In genomic region chr9:40631101-40631500, GRCm38 (mm10) we compare ENCODE assay signal across 20 mouse cellular contexts. TPM values are rescaled to one million over a fixed set of nuclear protein-coding genes. Genes with fewer than 3 reads are reported as not detected.
DNase-seq lines count a peak whose midpoint lies in the region; ATAC-seq and TF ChIP-seq lines count a peak whose summit lies in the region.
"Had no signal": no experiment of that assay in that cellular context is flagged by ENCODE, and none has a peak within 500 bp of the region (broad histone marks: within the 10 kb centered on the region; RNA-seq: fewer than 3 reads in every experiment).

No protein-coding gene starts in this region.

- peaks cover 4% of the 10 kb centered on the region; the same call in 1 of the 2 replicates for H3K27me3 ChIP-seq in hindbrain, embryonic 10.5 days (ENCODE audit: insufficient read depth, poor library complexity, severe bottlenecking)
- no peaks in the 10 kb centered on the region for H3K27me3 ChIP-seq in hindbrain, postnatal 0 days (ENCODE audit: insufficient read depth, low read length)
- H3K27me3 ChIP-seq in lung, embryonic 14.5 days (ENCODE audit: insufficient read depth, low read length), result no peaks in the 10 kb centered on the region
- no peaks in the 10 kb centered on the region for H3K27me3 ChIP-seq in midbrain, embryonic 13.5 days
- H3K27me3 ChIP-seq: embryonic facial prominence, embryonic 12.5 days; forebrain, embryonic 12.5 days; Patski had no signal

- TF ChIP-seq CTCF in hindbrain, postnatal 0 days (IDR thresholded peaks at IDR 0.05; ENCODE audit: low read depth), result no peak
- TF ChIP-seq CTCF in lung, embryonic 14.5 days (IDR thresholded peaks at IDR 0.05; ENCODE audit: low read depth), result no peak

- no peak for ATAC-seq in hindbrain, postnatal 0 days
- ATAC-seq in lung, embryonic 14.5 days (ENCODE audit: insufficient read depth), result no peak
- ATAC-seq in midbrain, embryonic 13.5 days, result no peak
- ATAC-seq: CD4-positive, CD25-positive, alpha-beta regulatory T cell, adult 4 months; Patski had no signal

- no peak for DNase-seq in hindbrain, embryonic 10.5 days (ENCODE audit: low spot score)
- no peak for DNase-seq in hindbrain, postnatal 0 days (ENCODE audit: low spot score)
- DNase-seq in lung, embryonic 14.5 days, result peak; percentile 34
- DNase-seq in lung, postnatal 4 days, result no peak
- DNase-seq in brain, adult 2 months (ENCODE audit: low read depth, low spot score), result peak; percentile 79
- peak; percentile 47 for DNase-seq in skeletal muscle tissue, adult 2 months (ENCODE audit: low read depth, low spot score)
- no peak for DNase-seq in cerebellum, postnatal 25 days
- DNase-seq: thymus, postnatal 14 days had no signal

- no peaks in the 10 kb centered on the region for H3K36me3 ChIP-seq in hindbrain, embryonic 10.5 days
- H3K36me3 ChIP-seq in hindbrain, postnatal 0 days (ENCODE audit: insufficient read depth, low read length), result no peaks in the 10 kb centered on the region
- H3K36me3 ChIP-seq in lung, embryonic 14.5 days (ENCODE audit: insufficient read depth), result no peaks in the 10 kb centered on the region
- H3K36me3 ChIP-seq in midbrain, embryonic 13.5 days, result no peaks in the 10 kb centered on the region
- H3K36me3 ChIP-seq: embryonic facial prominence, embryonic 12.5 days; forebrain, embryonic 12.5 days; limb, embryonic 10.5 days had no signal

- no peak overlapping the region for H3K4me3 ChIP-seq in hindbrain, embryonic 10.5 days
- H3K4me3 ChIP-seq in hindbrain, postnatal 0 days (ENCODE audit: low read length), result no peak overlapping the region
- H3K4me3 ChIP-seq in lung, embryonic 14.5 days (ENCODE audit: low read depth, low read length), result no peak overlapping the region
- no peak overlapping the region for H3K4me3 ChIP-seq in midbrain, embryonic 13.5 days (replicated peaks)
- H3K4me3 ChIP-seq: embryonic facial prominence, embryonic 12.5 days; forebrain, embryonic 12.5 days; limb, embryonic 10.5 days had no signal

- H3K4me2 ChIP-seq in hindbrain, postnatal 0 days (ENCODE audit: low read depth, low read length), result no peak overlapping the region
- no peak overlapping the region for H3K4me2 ChIP-seq in lung, embryonic 14.5 days
- no peak overlapping the region for H3K4me2 ChIP-seq in midbrain, embryonic 13.5 days (replicated peaks)
- H3K4me2 ChIP-seq: embryonic facial prominence, embryonic 12.5 days; forebrain, embryonic 12.5 days had no signal

- no peak overlapping the region for H3K9ac ChIP-seq in hindbrain, postnatal 0 days (replicated peaks; ENCODE audit: low read length)
- no peak overlapping the region for H3K9ac ChIP-seq in lung, embryonic 14.5 days
- H3K9ac ChIP-seq in midbrain, embryonic 13.5 days (replicated peaks), result no peak overlapping the region
- H3K9ac ChIP-seq: embryonic facial prominence, embryonic 12.5 days; forebrain, embryonic 12.5 days had no signal

- H3K4me1 ChIP-seq in hindbrain, embryonic 10.5 days (replicated peaks), result peaks cover 41% of the 10 kb centered on the region
- H3K4me1 ChIP-seq in hindbrain, postnatal 0 days (ENCODE audit: insufficient read depth, low read length), result no peaks in the 10 kb centered on the region
- no peaks in the 10 kb centered on the region for H3K4me1 ChIP-seq in lung, embryonic 14.5 days (ENCODE audit: insufficient read depth)
- peaks cover 32% of the 10 kb centered on the region for H3K4me1 ChIP-seq in midbrain, embryonic 13.5 days (replicated peaks)

- H3K9me3 ChIP-seq in hindbrain, embryonic 10.5 days, result no peaks in the 10 kb centered on the region
- H3K9me3 ChIP-seq in hindbrain, postnatal 0 days (ENCODE audit: low read length), result no peaks in the 10 kb centered on the region
- H3K9me3 ChIP-seq in lung, embryonic 14.5 days (ENCODE audit: low read depth, low read length), result no peaks in the 10 kb centered on the region
- H3K9me3 ChIP-seq in midbrain, embryonic 13.5 days, result no peaks in the 10 kb centered on the region
- H3K9me3 ChIP-seq: embryonic facial prominence, embryonic 12.5 days; forebrain, embryonic 12.5 days; limb, embryonic 10.5 days had no signal

- H3K27ac ChIP-seq in hindbrain, embryonic 10.5 days, result peak overlapping the region; percentile 26; the same call in 1 of the 2 replicates
- H3K27ac ChIP-seq in hindbrain, postnatal 0 days, result no peak overlapping the region
- no peak overlapping the region for H3K27ac ChIP-seq in lung, embryonic 14.5 days (ENCODE audit: low read depth)
- H3K27ac ChIP-seq in midbrain, embryonic 13.5 days, result no peak overlapping the region
- H3K27ac ChIP-seq: embryonic facial prominence, embryonic 12.5 days; forebrain, embryonic 12.5 days; limb, embryonic 10.5 days had no signal

- 65% methylated on average over 6 of the region's 6 CpGs for WGBS in hindbrain, embryonic 10.5 days
- WGBS in hindbrain, postnatal 0 days, result 71% methylated on average over 6 of the region's 6 CpGs
- 43% methylated on average over 6 of the region's 6 CpGs for WGBS in lung, embryonic 14.5 days
- WGBS in midbrain, embryonic 13.5 days, result 76% methylated on average over 6 of the region's 6 CpGs

RNA-seq across cellular contexts. Expression of gene Gm21915, which starts 39.3 kb away (rescaled TPM):
- polyA plus RNA-seq in hindbrain, embryonic 10.5 days (2016; fragmentation: Nextera tagmentation; extraction: Ambion mirVana), result not detected in 2 replicates
- total RNA-seq in hindbrain, postnatal 0 days (2014; rRNA removed), result not detected in 2 replicates
- not detected in 2 replicates for polyA plus RNA-seq in hindbrain, postnatal 0 days (2015; fragmentation: Nextera tagmentation; extraction: Ambion mirVana)
- polyA plus RNA-seq in lung, embryonic 14.5 days (2014; fragmentation: Nextera tagmentation; extraction: Ambion mirVana), result not detected in 2 replicates
- not detected in 2 replicates for polyA plus RNA-seq in midbrain, embryonic 13.5 days (2015; fragmentation: Nextera tagmentation; extraction: Ambion mirVana)
- total RNA-seq: adrenal gland, adult 18-20 months; gastrocnemius, postnatal 4 days; layer of hippocampus, adult 8-10 months had no signal
- polyA plus RNA-seq: CD4-positive, CD25-positive, alpha-beta regulatory T cell, adult 4 months; embryonic facial prominence, embryonic 12.5 days; forebrain, embryonic 12.5 days; heart, postnatal 0 days; limb, embryonic 10.5 days; lung, embryonic 16.5 days; Patski; spleen, adult 2 months had no signal

RNA-seq across cellular contexts. Expression of gene Clmp, which starts 54.7 kb away (rescaled TPM):
- 33.7 and 37.0 TPM in 2 replicates for polyA plus RNA-seq in hindbrain, embryonic 10.5 days (2016; fragmentation: Nextera tagmentation; extraction: Ambion mirVana)
- 66.0 and 79.5 TPM in 2 replicates for total RNA-seq in hindbrain, postnatal 0 days (2014; rRNA removed)
- polyA plus RNA-seq in hindbrain, postnatal 0 days (2015; fragmentation: Nextera tagmentation; extraction: Ambion mirVana), result 42.3 and 43.3 TPM in 2 replicates
- 20.6 TPM in 2 replicates for polyA plus RNA-seq in lung, embryonic 14.5 days (2014; fragmentation: Nextera tagmentation; extraction: Ambion mirVana)
- 43.6 and 45.8 TPM in 2 replicates for polyA plus RNA-seq in midbrain, embryonic 13.5 days (2015; fragmentation: Nextera tagmentation; extraction: Ambion mirVana)

Comparison
In these comparisons a context has a peak if more than half of its experiments do, and no peak if none do; other contexts are left out.
1. DNase-seq: peak in lung, embryonic 14.5 days (single experiment), brain, adult 2 months (single experiment) and skeletal muscle tissue, adult 2 months (single experiment); none in hindbrain, embryonic 10.5 days (single experiment), hindbrain, postnatal 0 days (single experiment), lung, postnatal 4 days (0 of 2) and cerebellum, postnatal 25 days (0 of 2).